Mouse (Mus musculus): Measurements from ENCODE around the gene Tspo. TPM values are rescaled to one million over a fixed set of nuclear protein-coding genes. Genes with fewer than 3 reads are reported as not detected.

The Tspo gene
- total and polyA plus RNA-seq, 3 experiments = 66.5 to 80.0 TPM; not detected in 1

DNA sequence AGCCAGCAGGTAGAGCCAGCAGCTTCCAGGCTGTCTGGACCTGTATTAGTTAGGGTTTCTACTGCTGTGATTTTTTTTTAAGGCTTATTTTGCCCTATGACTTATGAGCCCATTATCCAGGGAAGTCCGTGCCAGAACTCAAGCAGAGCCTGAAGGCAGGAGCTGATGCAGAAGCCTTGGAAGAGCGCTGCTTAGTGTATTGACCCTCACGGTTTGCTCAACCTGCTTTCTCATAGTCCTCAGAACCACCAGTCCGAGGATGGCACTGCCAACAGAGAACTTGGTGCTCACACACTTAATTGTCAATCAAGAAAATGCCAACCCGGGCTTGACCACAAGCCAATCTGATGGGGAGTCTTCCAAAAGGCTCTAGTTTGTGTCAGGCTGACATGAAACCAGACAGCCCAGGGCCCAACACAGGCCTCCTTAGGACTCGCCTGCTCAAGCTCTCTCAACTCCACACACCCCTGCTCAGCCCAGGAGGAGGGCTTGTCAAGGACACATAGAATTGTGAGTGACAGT lies 42.5 kb upstream of the Tspo start:
- no peak for TF ChIP-seq ZKSCAN1 (IDR thresholded peaks at IDR 0.05; ENCODE audit: low read depth, low read length)
- TF ChIP-seq POLR2AphosphoS2 (IDR thresholded peaks at IDR 0.05; ENCODE audit: low read length) = no peak
- no peak for TF ChIP-seq GATA1 (IDR thresholded peaks at IDR 0.05; ENCODE audit: low read depth, low read length)
- TF ChIP-seq UBTF (IDR thresholded peaks at IDR 0.05; ENCODE audit: borderline replicate concordance, insufficient read depth, low read depth, low read length) = no peak
- TF ChIP-seq TCF12 (IDR thresholded peaks at IDR 0.05; ENCODE audit: low read depth, low read length) = no peak
- TF ChIP-seq MAX (IDR thresholded peaks at IDR 0.05; ENCODE audit: low read length) = no peak
- no peak for TF ChIP-seq TBP (IDR thresholded peaks at IDR 0.05; ENCODE audit: low read depth, low read length)
- no peak for TF ChIP-seq E2F4 (IDR thresholded peaks at IDR 0.05; ENCODE audit: borderline replicate concordance, low read depth, low read length)
- no peak for TF ChIP-seq CHD2 (IDR thresholded peaks at IDR 0.05; ENCODE audit: low read length)
- TF ChIP-seq CTCF (IDR thresholded peaks at IDR 0.05 in 2 of 3, conservative IDR thresholded peaks at IDR 0.05 in 1 of 3; ENCODE audit: control insufficient read depth in 1 of 3, insufficient read depth in 1 of 3, low read depth in 2 of 3, low read length in 3 of 3, poor library complexity in 1 of 3, severe bottlenecking in 1 of 3) = no peak
- TF ChIP-seq RAD21 (IDR thresholded peaks at IDR 0.05; ENCODE audit: low read depth, low read length) = no peak
- no peak for TF ChIP-seq NELFE (IDR thresholded peaks at IDR 0.05; ENCODE audit: low read depth, low read length)
- TF ChIP-seq KAT2A (conservative IDR thresholded peaks at IDR 0.05; ENCODE audit: low read depth, low read length) = no peak
- TF ChIP-seq MYB (IDR thresholded peaks at IDR 0.05; ENCODE audit: low read depth, low read length) = no peak
- TF ChIP-seq TAL1 (IDR thresholded peaks at IDR 0.05; ENCODE audit: low read length) = no peak
- TF ChIP-seq ZNF384 (IDR thresholded peaks at IDR 0.05; ENCODE audit: low read depth, low read length) = no peak

GRCm38 (mm10) chr15:83523196-83523595 lies 40.2 kb upstream of the Tspo start:
- DNase-seq (ENCODE audit: low read depth, low spot score) = no peak
- Histone ChIP-seq H3K79me2 (ENCODE audit: control insufficient read depth, insufficient read depth, low read length, poor library complexity) (peaks cover 1% of the 10 kb centered on the region; the same call in 1 of the 2 replicates), H3K4me3 (ENCODE audit: control insufficient read depth in 1 of 2, insufficient read depth in 1 of 2, low read depth in 2 of 2, low read length in 2 of 2) (no peak overlapping the region), H3K27ac (ENCODE audit: control insufficient read depth, low read depth, low read length) (no peak overlapping the region), H3K4me1 (ENCODE audit: control insufficient read depth in 1 of 2, insufficient read depth in 2 of 2, low read length in 2 of 2) (peaks cover 0 to 11% of the 10 kb centered on the region in 2 experiments; a peak in 1 of 4 replicates), H3K36me3 (ENCODE audit: control insufficient read depth in 1 of 2, insufficient read depth in 2 of 2, low read length in 2 of 2) (no peaks in the 10 kb centered on the region), H3K27me3 (ENCODE audit: control insufficient read depth in 1 of 2, insufficient read depth in 2 of 2, low read length in 2 of 2) (peaks cover 4 to 12% of the 10 kb centered on the region in 2 experiments; a peak in 3 of 4 replicates), H3K9ac (ENCODE audit: control insufficient read depth, low read depth, low read length, poor library complexity, severe bottlenecking) (no peak overlapping the region), H3K9me3 (replicated peaks; ENCODE audit: insufficient read depth, low read length) (no peaks in the 10 kb centered on the region)
- TF ChIP-seq TCF12 (IDR thresholded peaks at IDR 0.05; ENCODE audit: low read depth, low read length) = no peak
- TF ChIP-seq CHD2 (IDR thresholded peaks at IDR 0.05; ENCODE audit: low read length) = no peak
- TF ChIP-seq POLR2AphosphoS2 (IDR thresholded peaks at IDR 0.05; ENCODE audit: low read length) = no peak
- no peak for TF ChIP-seq RAD21 (IDR thresholded peaks at IDR 0.05; ENCODE audit: low read depth, low read length)

More for the DNA sequence above, 42.5 kb upstream of the Tspo start:
- DNase-seq (ENCODE audit: low read depth, low spot score) = no peak
- no peak overlapping the region for H3K27ac ChIP-seq (ENCODE audit: control insufficient read depth, low read depth, low read length)
- peaks cover 4 to 12% of the 10 kb centered on the region in 2 experiments; a peak in 3 of 4 replicates for H3K27me3 ChIP-seq (ENCODE audit: control insufficient read depth in 1 of 2, insufficient read depth in 2 of 2, low read length in 2 of 2)
- no peak overlapping the region for H3K4me3 ChIP-seq (ENCODE audit: control insufficient read depth in 1 of 2, insufficient read depth in 1 of 2, low read depth in 2 of 2, low read length in 2 of 2)
- H3K9me3 ChIP-seq (replicated peaks; ENCODE audit: insufficient read depth, low read length) = no peaks in the 10 kb centered on the region
- no peak overlapping the region for H3K9ac ChIP-seq (ENCODE audit: control insufficient read depth, low read depth, low read length, poor library complexity, severe bottlenecking)
- H3K79me2 ChIP-seq (ENCODE audit: control insufficient read depth, insufficient read depth, low read length, poor library complexity) = no peaks in the 10 kb centered on the region
- H3K36me3 ChIP-seq (ENCODE audit: control insufficient read depth in 1 of 2, insufficient read depth in 2 of 2, low read length in 2 of 2) = no peaks in the 10 kb centered on the region
- H3K4me1 ChIP-seq (ENCODE audit: control insufficient read depth in 1 of 2, insufficient read depth in 2 of 2, low read length in 2 of 2) = peaks cover 0 to 7% of the 10 kb centered on the region in 2 experiments; a peak in 1 of 4 replicates

All from MEL (cell line).